Mouse (Mus musculus): ENCODE data around the gene Spats2.

DNA sequence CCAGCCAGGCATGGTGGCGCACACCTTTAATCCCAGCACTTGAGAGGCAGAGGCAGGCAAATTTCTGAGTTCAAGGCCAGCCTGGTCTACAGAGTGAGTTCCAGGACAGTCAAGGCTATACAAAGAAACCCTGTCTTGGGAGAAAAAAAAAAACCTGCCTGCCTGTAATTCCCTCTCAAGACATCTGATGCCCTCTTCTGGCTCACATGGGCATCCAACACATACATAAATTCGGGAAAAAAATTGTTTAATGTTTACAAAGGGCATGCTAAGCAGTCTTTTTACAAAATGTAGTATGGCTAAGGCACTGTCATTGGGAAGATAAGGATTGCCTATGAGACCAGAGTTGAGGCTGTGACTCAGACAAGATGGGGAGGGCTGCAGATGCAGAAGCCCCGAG lies 45.9 kb upstream of the Spats2 start:
- no peak for TF ChIP-seq CTCF (IDR thresholded peaks at IDR 0.05; ENCODE audit: borderline replicate concordance, insufficient read depth, low read length)
- no peak for TF ChIP-seq POLR2A (IDR thresholded peaks at IDR 0.05; ENCODE audit: low read depth, low read length)
